Mouse (Mus musculus) MEL (cell line): ENCODE measurements around the gene Ciao2a.

ENCODE experiments used
- CHD1 ChIP-seq: IDR thresholded peaks from 2 replicates; pipeline ENCODE4 v1.6.1; 2012; ENCODE audit warnings: low read depth, mild to moderate bottlenecking, inconsistent platforms, low read length, improper control_type of control experiment
- CHD2 ChIP-seq: IDR thresholded peaks from 2 replicates; pipeline ENCODE4 v1.6.1; 2011; ENCODE audit warnings: low read length, improper control_type of control experiment
- CTCF ChIP-seq, 3 experiments: IDR thresholded peaks in 2 of 3; conservative IDR thresholded peaks in 1 of 3; 2 replicates each; pipeline ENCODE4 v1.5.1; 2011 to 2012; ENCODE audit warnings: low read length in 3 of 3, low read depth in 2 of 3, mild to moderate bottlenecking in 2 of 3, improper control_type of control experiment in 1 of 3, inconsistent platforms in 1 of 3, mixed read lengths in 1 of 3, moderate library complexity in 1 of 3; ENCODE audit not compliant: control insufficient read depth in 1 of 3, insufficient read depth in 1 of 3, poor library complexity in 1 of 3, severe bottlenecking in 1 of 3
- EP300 ChIP-seq, 2 experiments: IDR thresholded peaks; 2 replicates each; pipeline ENCODE4 v1.6.1; 2011; ENCODE audit warnings: improper control_type of control experiment in 2 of 2, low read length in 2 of 2, low read depth in 1 of 2, mild to moderate bottlenecking in 1 of 2
- GABPA ChIP-seq: IDR thresholded peaks from 2 replicates; pipeline ENCODE4 v1.6.1; 2012; ENCODE audit warnings: low read depth, mild to moderate bottlenecking, inconsistent platforms, low read length, improper control_type of control experiment, moderate library complexity
- MAFK ChIP-seq: IDR thresholded peaks from 2 replicates; pipeline ENCODE4 v1.6.1; 2011; ENCODE audit warnings: low read depth, mild to moderate bottlenecking, low read length, improper control_type of control experiment, borderline replicate concordance
- MXI1 ChIP-seq: IDR thresholded peaks from 2 replicates; pipeline ENCODE4 v1.6.1; 2011; ENCODE audit warnings: mild to moderate bottlenecking, low read depth, low read length, improper control_type of control experiment
- NRF1 ChIP-seq: IDR thresholded peaks from 2 replicates; pipeline ENCODE4 v1.6.1; 2014; ENCODE audit warnings: low read depth, mild to moderate bottlenecking, inconsistent platforms, low read length, improper control_type of control experiment, moderate library complexity; ENCODE audit not compliant: poor library complexity, insufficient read depth, severe bottlenecking
- POLR2A ChIP-seq, 2 experiments: IDR thresholded peaks; 2 replicates each; pipeline ENCODE4 v1.6.1; 2011 to 2012; ENCODE audit warnings: low read length in 2 of 2, mild to moderate bottlenecking in 2 of 2, control low read depth in 1 of 2, improper control_type of control experiment in 1 of 2, low read depth in 1 of 2, moderate library complexity in 1 of 2; ENCODE audit not compliant: control insufficient read depth in 1 of 2, insufficient read depth in 1 of 2, poor library complexity in 1 of 2
- RAD21 ChIP-seq: IDR thresholded peaks from 2 replicates; pipeline ENCODE4 v1.6.1; 2011; ENCODE audit warnings: mild to moderate bottlenecking, low read depth, low read length, improper control_type of control experiment
- SIN3A ChIP-seq: IDR thresholded peaks from 2 replicates; pipeline ENCODE4 v1.6.1; 2012; ENCODE audit warnings: low read length, improper control_type of control experiment, inconsistent platforms
- ZKSCAN1 ChIP-seq: IDR thresholded peaks from 2 replicates; pipeline ENCODE4 v1.6.1; 2012; ENCODE audit warnings: low read depth, mild to moderate bottlenecking, inconsistent platforms, low read length, improper control_type of control experiment, moderate library complexity
- ZNF384 ChIP-seq: IDR thresholded peaks from 2 replicates; pipeline ENCODE4 v1.6.1; 2012; ENCODE audit warnings: low read depth, mild to moderate bottlenecking, inconsistent platforms, low read length, improper control_type of control experiment

DNA sequence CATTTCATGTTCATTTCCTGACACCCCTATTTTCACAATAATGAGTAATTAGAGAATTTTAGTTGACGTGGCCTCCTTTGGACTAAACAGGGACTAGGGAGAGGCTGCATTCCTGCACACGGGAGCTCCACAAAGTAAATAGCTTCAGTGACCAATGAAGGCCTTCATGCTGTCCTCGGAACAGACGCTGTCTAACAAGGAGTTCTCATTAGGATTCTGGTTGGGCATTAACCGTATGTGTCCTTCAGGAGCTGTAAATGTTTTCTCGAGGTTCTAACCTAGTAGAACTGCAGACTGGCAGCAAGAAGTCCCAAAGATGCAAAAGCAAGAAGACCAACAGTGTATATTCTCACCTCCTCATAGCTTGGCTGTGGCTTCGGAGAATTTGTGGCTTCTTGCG lies 21.2 kb upstream of the Ciao2a start:
- TF ChIP-seq MXI1 (no peak), CTCF (IDR thresholded peaks at IDR 0.05 in 2 of 3, conservative IDR thresholded peaks at IDR 0.05 in 1 of 3; ENCODE audit: control insufficient read depth in 1 of 3, insufficient read depth in 1 of 3, low read depth in 2 of 3, low read length in 3 of 3, poor library complexity in 1 of 3, severe bottlenecking in 1 of 3) (no peak), CHD2 (no peak), POLR2A (IDR thresholded peaks at IDR 0.05; ENCODE audit: control insufficient read depth in 1 of 2, insufficient read depth in 1 of 2, low read depth in 1 of 2, low read length in 2 of 2, poor library complexity in 1 of 2) (no peak), ZNF384 (no peak), EP300 (IDR thresholded peaks at IDR 0.05; ENCODE audit: low read depth in 1 of 2, low read length in 2 of 2) (no peak), NRF1 (no peak), GABPA (no peak), MAFK (no peak), SIN3A (no peak), CHD1 (no peak), RAD21 (no peak), ZKSCAN1 (no peak)
